Mouse (Mus musculus) hindbrain, embryonic 15.5 days (tissue): ENCODE results near the gene Asb8. TPM values are rescaled to one million over a fixed set of nuclear protein-coding genes. Genes with fewer than 3 reads are reported as not detected.
A peak's percentile ranks its signal among the peaks of the same experiment; 100 is the strongest.

Source experiments
- ATAC-seq: fragments of 200-750 bp; cut with Nextera tagmentation; 2 replicates; pipeline ENCODE4 v1.8.0; 2017; ENCODE audit warnings: low read depth, moderate number of reproducible peaks, moderate TSS enrichment; ENCODE audit not compliant: low FRiP score
- H3K27ac ChIP-seq: fragments of 300-500 bp; sonication (generic); replicated peaks from 2 replicates; pipeline ENCODE4 v1.5.1; 2015; ENCODE audit warnings: mild to moderate bottlenecking, inconsistent platforms
- H3K27me3 ChIP-seq: fragments of 300-500 bp; sonication (generic); 2 replicates; pipeline ENCODE4 v1.6.1; 2015; ENCODE audit warnings: control low read depth, inconsistent platforms
- H3K36me3 ChIP-seq: fragments of 300-500 bp; sonication (generic); 2 replicates; pipeline ENCODE4 v1.6.1; 2015; ENCODE audit warnings: control low read depth, inconsistent platforms
- H3K4me1 ChIP-seq: fragments of 300-500 bp; sonication (generic); replicated peaks from 2 replicates; pipeline ENCODE4 v1.6.1; 2015; ENCODE audit warnings: control low read depth, inconsistent platforms
- H3K4me2 ChIP-seq: fragments of 300-500 bp; sonication (generic); 2 replicates; pipeline ENCODE4 v1.6.1; 2015; ENCODE audit warnings: moderate library complexity, mild to moderate bottlenecking, inconsistent platforms
- H3K4me3 ChIP-seq: fragments of 300-500 bp; sonication (generic); 2 replicates; pipeline ENCODE4 v1.5.1; 2015; ENCODE audit warnings: mild to moderate bottlenecking, inconsistent platforms
- H3K9ac ChIP-seq: fragments of 300-500 bp; sonication (generic); 2 replicates; pipeline ENCODE4 v1.6.1; 2015; ENCODE audit warnings: inconsistent platforms
- H3K9me3 ChIP-seq: fragments of 300-500 bp; sonication (generic); 2 replicates; pipeline ENCODE4 v1.6.1; 2016; ENCODE audit warnings: control low read depth, inconsistent platforms
- WGBS: fragments of 180-500 bp; shearing (Covaris S2); methylation state at CpG from one replicate; pipeline ENCODE4 v1.1.7; 2015; 5-methylcytosine and 5-hydroxymethylcytosine counted together
- polyA plus RNA-seq: library from polyadenylated mRNA; unstranded; fragments of >200 nt; fragmentation: Nextera tagmentation; extraction: Ambion mirVana; gene quantifications from 2 replicates; pipeline ENCODE4 v1.2.1, GENCODE M21; 2015

Asb8 gene
- polyA plus RNA-seq, 1 experiment from 2014 or later = 58.4 TPM

DNA sequence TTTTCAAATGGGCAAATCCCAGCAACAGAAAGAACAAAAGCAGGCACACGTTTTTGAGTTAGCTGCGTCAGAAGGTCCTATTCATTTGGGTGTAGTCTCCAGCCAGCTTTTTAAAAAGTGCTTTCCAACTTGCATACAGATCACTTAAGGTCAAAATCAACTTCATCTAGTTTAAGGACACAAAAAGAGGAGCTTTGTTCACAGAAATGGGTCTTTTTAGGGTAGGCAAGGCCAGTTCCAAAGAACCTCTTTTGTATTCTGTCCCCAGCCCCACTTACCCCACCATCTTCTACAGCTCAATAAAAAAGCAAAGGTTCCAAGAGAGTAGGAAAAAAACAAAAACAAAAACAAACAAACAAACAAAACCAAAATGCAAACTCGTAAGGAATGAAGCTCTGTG is 30.8 kb downstream of the Asb8 start:
- Histone ChIP-seq H3K36me3 (peaks cover 55% of the 10 kb centered on the region), H3K27ac (peak overlapping the region; percentile 57), H3K27me3 (no peaks in the 10 kb centered on the region), H3K4me1 (no peaks in the 10 kb centered on the region), H3K4me3 (no peak overlapping the region), H3K4me2 (no peak overlapping the region), H3K9ac (no peak overlapping the region), H3K9me3 (no peaks in the 10 kb centered on the region)
- WGBS = 66% methylated on average over 3 of the region's 3 CpGs
- ATAC-seq = peak; percentile 15; the same call in 1 of the 2 replicates

DNA sequence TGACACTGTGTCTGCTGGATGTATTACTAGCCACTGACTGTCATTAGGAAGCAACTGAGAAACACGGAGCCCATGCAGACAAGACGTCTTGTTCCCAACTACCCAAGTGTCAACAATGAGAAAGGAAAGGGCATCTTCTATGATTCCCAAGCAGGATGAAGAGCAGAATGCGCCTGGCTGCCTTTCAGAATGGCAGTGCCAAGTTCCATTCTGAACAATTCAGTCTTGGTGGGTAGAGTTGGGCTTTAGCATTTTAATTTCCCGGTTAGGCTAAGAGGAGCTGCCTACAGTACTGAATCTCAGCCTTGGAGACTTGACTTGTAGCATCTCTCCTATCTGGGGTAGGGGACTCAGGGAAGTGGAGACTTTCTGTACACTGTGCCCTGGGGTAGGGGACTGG is 31.4 kb downstream of the Asb8 start:
- peaks cover 51% of the 10 kb centered on the region for H3K36me3 ChIP-seq
- H3K27ac ChIP-seq = peak overlapping the region; percentile 56; the same call in 1 of the 2 replicates
- no peaks in the 10 kb centered on the region for H3K27me3 ChIP-seq

GRCm38 (mm10) chr15:98133471-98133870 is 32.0 kb downstream of the Asb8 start:
- Histone ChIP-seq H3K4me3 (no peak overlapping the region), H3K4me2 (no peak overlapping the region), H3K27ac (no peak overlapping the region), H3K4me1 (no peaks in the 10 kb centered on the region), H3K9ac (no peak overlapping the region), H3K36me3 (peaks cover 47% of the 10 kb centered on the region), H3K27me3 (no peaks in the 10 kb centered on the region), H3K9me3 (no peaks in the 10 kb centered on the region)
- WGBS = 94% methylated on average over 3 of the region's 3 CpGs
- no peak for ATAC-seq

More for the DNA sequence above, 31.4 kb downstream of the Asb8 start:
- ATAC-seq = no peak
- H3K9me3 ChIP-seq = no peaks in the 10 kb centered on the region
- H3K9ac ChIP-seq = no peak overlapping the region
- H3K4me3 ChIP-seq = no peak overlapping the region
- H3K4me2 ChIP-seq = no peak overlapping the region
- H3K4me1 ChIP-seq = no peaks in the 10 kb centered on the region
- WGBS = 80% methylated on average over 4 of the region's 4 CpGs

DNA sequence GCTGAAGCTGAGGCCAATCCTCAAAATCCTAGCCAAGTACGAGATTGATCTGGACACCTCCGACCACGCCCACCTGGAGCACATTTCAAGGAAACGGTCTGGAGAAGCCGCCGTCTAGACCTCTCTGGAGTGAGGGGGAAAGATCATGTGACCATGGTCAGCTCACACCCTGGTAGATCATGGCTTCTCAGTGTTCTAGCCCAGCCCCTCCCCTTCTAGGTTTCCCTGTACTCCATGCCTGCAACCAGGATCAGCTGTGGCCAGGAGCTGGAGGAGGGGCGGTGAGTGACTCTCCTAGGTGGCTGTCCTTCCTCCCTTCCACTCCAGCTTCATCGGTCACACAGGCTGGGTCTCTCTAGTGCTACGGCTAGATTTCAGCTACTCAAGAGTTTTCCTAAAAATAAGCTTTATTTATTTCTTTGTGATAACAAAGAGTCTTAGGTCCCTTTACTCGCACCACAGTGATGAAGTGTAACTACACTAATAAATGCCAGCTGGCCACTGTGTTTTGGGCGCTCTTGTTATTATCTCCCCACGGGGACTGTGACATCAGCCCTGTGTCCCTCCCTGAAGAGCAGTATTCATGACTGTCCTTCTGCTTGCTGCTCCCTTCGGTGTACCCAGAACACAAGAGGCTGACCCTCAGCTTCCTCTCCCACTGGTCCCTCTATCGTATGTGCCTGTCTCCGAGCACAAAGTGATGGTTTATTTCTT is 33.3 kb downstream of the Asb8 start:
- Histone ChIP-seq H3K4me3 (no peak overlapping the region), H3K9me3 (no peaks in the 10 kb centered on the region), H3K27ac (no peak overlapping the region), H3K4me2 (no peak overlapping the region), H3K36me3 (peaks cover 43% of the 10 kb centered on the region), H3K9ac (no peak overlapping the region), H3K27me3 (no peaks in the 10 kb centered on the region), H3K4me1 (no peaks in the 10 kb centered on the region)
- WGBS = 93% methylated on average over 15 of the region's 15 CpGs
- no peak for ATAC-seq

DNA sequence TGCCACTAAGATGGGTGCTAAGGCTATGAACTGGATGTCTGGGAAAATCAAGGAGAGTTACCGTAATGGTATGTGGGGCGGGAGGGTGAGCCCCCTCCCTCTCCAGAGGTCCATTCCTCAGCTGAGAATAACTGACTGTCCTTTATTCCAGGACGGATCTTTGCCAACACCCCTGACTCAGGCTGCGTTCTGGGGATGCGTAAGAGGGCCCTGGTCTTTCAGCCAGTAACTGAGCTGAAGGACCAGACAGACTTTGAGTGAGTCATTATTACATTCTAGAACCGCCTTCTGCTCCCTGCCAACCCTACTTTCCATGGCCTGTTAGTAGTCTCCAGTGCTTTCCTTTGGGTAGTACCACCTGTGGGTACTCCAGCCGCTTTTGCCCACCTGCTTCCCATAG is 34.0 kb downstream of the Asb8 start:
- H3K36me3 ChIP-seq = peaks cover 37% of the 10 kb centered on the region
- no peaks in the 10 kb centered on the region for H3K9me3 ChIP-seq
- no peak overlapping the region for H3K9ac ChIP-seq
- H3K27ac ChIP-seq = no peak overlapping the region
- ATAC-seq = no peak
- H3K27me3 ChIP-seq = no peaks in the 10 kb centered on the region
- no peak overlapping the region for H3K4me3 ChIP-seq
- WGBS = 92% methylated on average over 7 of the region's 7 CpGs
- H3K4me2 ChIP-seq = no peak overlapping the region
- H3K4me1 ChIP-seq = no peaks in the 10 kb centered on the region

GRCm38 (mm10) chr15:98131001-98131400 is 34.4 kb downstream of the Asb8 start:
- WGBS = 96% methylated on average over 4 of the region's 4 CpGs
- no peak overlapping the region for H3K9ac ChIP-seq

DNA sequence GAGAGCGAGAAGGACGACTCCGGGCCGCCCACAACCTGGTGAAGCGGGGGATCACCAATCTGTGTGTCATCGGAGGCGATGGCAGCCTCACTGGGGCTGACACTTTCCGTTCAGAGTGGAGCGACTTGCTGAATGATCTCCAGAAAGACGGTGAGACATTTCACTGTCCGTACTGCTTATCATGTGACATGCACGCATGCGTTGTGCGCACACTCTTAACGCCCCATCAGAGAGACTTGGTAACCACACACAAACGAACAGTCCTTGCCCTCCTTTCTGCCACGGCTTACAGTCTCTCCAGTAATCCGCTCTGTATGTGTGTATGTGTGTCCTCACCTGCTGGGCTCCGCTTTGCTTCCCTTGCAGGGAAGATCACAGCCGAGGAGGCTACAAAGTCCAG is 44.6 kb downstream of the Asb8 start:
- H3K36me3 ChIP-seq = peaks cover 65% of the 10 kb centered on the region
- H3K4me2 ChIP-seq = no peak overlapping the region
- H3K27me3 ChIP-seq = no peaks in the 10 kb centered on the region
- H3K9me3 ChIP-seq = no peaks in the 10 kb centered on the region
- no peak overlapping the region for H3K27ac ChIP-seq
- no peak overlapping the region for H3K9ac ChIP-seq
- H3K4me3 ChIP-seq = no peak overlapping the region
- no peaks in the 10 kb centered on the region for H3K4me1 ChIP-seq
- no peak for ATAC-seq
- 95% methylated on average over 20 of the region's 20 CpGs for WGBS

More at GRCm38 (mm10) chr15:98131001-98131400, 34.4 kb downstream of the Asb8 start:
- Histone ChIP-seq H3K9me3 (no peaks in the 10 kb centered on the region), H3K36me3 (peaks cover 36% of the 10 kb centered on the region), H3K4me3 (no peak overlapping the region), H3K27me3 (no peaks in the 10 kb centered on the region), H3K4me2 (no peak overlapping the region), H3K27ac (no peak overlapping the region), H3K4me1 (no peaks in the 10 kb centered on the region)
- ATAC-seq = no peak

GRCm38 (mm10) chr15:98119363-98119762 is 46.1 kb downstream of the Asb8 start:
- 78% methylated on average over 12 of the region's 12 CpGs for WGBS
- H3K27ac ChIP-seq = no peak overlapping the region
- H3K4me1 ChIP-seq = no peaks in the 10 kb centered on the region
- peaks cover 52% of the 10 kb centered on the region for H3K36me3 ChIP-seq
- H3K27me3 ChIP-seq = no peaks in the 10 kb centered on the region
- no peak overlapping the region for H3K9ac ChIP-seq
- no peak overlapping the region for H3K4me2 ChIP-seq
- H3K4me3 ChIP-seq = no peak overlapping the region
- ATAC-seq = no peak
- H3K9me3 ChIP-seq = no peaks in the 10 kb centered on the region

DNA sequence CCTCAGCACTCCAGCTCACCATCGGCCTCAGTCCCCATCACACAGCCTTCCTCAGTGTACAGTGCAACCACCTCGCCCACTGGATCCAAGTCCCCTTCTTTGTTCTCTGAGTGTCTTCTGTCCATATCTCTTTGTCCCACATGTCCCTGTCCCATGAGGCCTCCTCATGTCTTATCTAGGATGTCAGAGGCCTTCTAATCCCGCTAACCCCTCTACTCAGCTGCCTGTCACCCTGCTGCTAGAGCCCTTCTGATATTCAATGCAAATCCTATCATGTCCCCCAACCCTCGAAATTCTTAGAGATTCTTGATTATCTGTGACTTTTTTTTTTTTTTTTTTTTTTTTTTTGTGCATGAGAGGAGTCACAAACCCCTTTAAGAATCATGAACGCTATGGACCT is 49.1 kb downstream of the Asb8 start:
- Histone ChIP-seq H3K27me3 (no peaks in the 10 kb centered on the region), H3K4me2 (no peak overlapping the region), H3K4me1 (no peaks in the 10 kb centered on the region), H3K27ac (no peak overlapping the region), H3K36me3 (peaks cover 42% of the 10 kb centered on the region), H3K4me3 (no peak overlapping the region), H3K9ac (no peak overlapping the region), H3K9me3 (no peaks in the 10 kb centered on the region)
- ATAC-seq = no peak
- WGBS = 90% methylated on average over 5 of the region's 5 CpGs

DNA sequence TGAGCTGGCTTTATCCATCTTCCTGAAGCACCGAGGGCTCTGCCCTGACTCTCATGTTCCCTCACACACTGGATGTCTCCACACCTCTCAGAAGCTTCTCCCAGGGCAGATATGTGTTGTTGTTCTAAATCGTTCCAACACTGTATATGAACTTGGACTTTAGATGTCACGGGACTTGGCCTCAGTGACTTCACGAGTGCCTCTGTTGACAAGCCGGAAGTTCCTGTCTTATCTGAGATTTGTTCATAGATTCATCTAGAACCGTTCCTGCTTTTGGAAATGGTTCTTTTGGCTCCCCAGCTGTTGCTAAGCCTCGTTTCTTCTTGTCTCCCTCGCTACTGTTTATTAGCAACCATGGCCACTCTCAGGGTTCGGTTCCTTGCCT is 49.7 kb downstream of the Asb8 start:
- H3K36me3 ChIP-seq = peaks cover 40% of the 10 kb centered on the region
- ATAC-seq = no peak
- no peak overlapping the region for H3K9ac ChIP-seq
- no peak overlapping the region for H3K4me3 ChIP-seq
- no peaks in the 10 kb centered on the region for H3K4me1 ChIP-seq
- WGBS = 93% methylated on average over 9 of the region's 9 CpGs
- no peaks in the 10 kb centered on the region for H3K9me3 ChIP-seq
- no peak overlapping the region for H3K27ac ChIP-seq
- no peak overlapping the region for H3K4me2 ChIP-seq
- H3K27me3 ChIP-seq = no peaks in the 10 kb centered on the region

DNA sequence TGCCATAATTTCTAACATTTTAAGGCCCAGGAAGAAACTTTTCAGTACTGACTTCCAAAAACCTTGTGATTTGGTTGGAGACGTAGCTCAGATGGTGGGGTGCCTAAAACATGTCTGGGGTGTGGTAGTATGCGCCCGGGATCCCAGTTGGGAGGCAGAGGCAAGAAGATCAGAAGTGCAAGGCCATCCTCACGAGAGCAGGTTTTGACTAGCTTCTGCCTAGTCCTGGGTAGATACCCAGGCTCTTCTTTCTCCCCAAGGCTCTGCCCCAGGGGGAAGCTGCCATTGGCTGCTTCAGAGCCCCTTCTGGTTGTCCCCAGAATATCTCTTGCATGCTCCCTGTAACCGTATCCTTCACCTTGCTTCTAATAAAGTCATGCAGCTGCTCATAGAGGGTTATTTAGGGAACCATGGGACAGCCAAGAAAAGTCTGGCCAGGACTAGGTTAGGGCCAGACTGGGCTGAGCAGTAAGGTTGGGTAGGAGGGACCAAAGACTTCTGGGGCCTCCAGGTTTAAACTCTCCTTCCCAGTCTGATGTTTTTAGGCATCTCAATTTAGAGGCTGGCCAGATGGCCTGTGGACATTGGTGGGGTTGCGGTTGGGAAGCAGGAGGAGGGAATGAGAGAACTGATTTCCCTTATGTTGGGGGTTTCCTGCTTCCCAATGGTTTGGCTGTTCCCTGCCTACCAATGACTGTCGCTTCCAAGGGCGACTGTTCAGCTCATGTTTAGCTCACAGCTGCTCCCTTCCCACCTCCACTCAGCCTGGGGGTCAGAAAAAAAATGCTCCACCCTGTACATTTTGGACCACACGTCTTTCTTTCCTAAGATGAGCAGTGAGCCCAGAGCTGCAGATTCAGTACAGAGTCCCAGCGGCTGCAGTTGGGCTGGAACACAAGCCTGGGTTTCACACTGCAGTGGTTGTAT is 50.3 kb downstream of the Asb8 start:
- Histone ChIP-seq H3K36me3 (peaks cover 33% of the 10 kb centered on the region), H3K4me3 (no peak overlapping the region), H3K27me3 (no peaks in the 10 kb centered on the region), H3K9me3 (no peaks in the 10 kb centered on the region), H3K4me2 (no peak overlapping the region), H3K9ac (no peak overlapping the region), H3K4me1 (peaks cover 4% of the 10 kb centered on the region; the same call in 1 of the 2 replicates), H3K27ac (no peak overlapping the region)
- no peak for ATAC-seq
- 87% methylated on average over 10 of the region's 10 CpGs for WGBS

DNA sequence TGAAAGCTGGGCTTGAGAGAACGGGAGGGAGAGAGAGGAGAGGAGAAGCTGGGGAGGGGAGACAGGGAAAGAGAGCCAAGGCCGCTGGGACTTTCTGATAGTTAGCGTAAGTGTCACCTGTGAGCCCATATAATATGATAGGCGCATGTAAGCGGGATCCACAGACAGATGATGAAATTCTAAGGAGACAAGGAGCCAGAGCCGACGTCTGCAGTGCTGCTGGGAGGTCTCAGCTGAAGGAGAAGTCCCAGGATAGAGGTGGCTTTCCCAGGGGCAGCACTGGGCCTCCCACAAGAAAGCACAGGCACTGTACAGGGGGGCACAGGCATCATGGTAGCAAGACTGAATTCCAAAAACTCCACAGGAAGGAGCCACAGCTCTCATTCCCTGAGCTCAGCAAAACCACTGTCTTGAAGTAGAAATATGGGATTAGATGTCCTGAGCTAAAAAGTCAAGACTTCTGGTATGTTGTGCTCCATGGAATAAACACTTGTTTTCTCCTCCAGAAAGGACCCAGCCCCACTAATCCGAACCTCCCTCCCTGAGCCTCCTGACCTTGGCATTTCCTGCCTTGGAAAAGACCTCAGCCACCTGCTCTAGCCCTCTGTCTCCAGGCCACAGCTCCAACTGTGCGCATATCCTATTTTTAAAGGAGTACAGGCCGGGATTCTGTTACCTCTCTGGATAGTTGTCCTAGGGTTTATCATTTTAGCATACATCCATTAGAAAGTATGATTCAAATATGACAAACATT is 51.1 kb downstream of the Asb8 start:
- 79% methylated on average over 10 of the region's 10 CpGs for WGBS
- Histone ChIP-seq H3K4me3 (no peak overlapping the region), H3K36me3 (peaks cover 25% of the 10 kb centered on the region), H3K27ac (no peak overlapping the region), H3K27me3 (no peaks in the 10 kb centered on the region), H3K9ac (no peak overlapping the region), H3K4me1 (peaks cover 10% of the 10 kb centered on the region), H3K4me2 (no peak overlapping the region), H3K9me3 (no peaks in the 10 kb centered on the region)
- ATAC-seq = no peak
